ENCODE assay signal across 29 mouse cellular contexts in the genomic region with DNA sequence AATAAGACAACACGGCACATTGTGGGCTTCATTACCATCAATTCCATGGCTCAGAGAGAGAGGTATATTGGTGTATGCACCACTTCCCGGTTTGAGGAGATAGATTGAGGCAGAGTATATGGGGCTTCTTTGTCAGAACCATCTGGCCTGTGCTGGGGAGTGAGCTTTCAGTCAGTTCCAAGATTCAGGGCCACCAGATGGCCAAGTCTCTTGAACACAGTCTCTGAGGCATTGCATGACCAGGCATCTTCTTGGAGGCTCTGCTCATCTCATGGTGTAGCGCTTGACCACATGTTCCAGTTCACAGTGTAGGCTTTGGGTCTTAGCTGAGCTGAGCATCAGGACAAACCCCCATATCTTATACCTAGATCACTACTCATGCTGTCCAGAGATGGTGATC. TPM values are rescaled to one million over a fixed set of nuclear protein-coding genes. Genes with fewer than 3 reads are reported as not detected.
"Had no signal": no experiment of that assay in that cellular context is flagged by ENCODE, and none has a peak within 500 bp of the region (broad histone marks: within the 10 kb centered on the region; RNA-seq: fewer than 3 reads in every experiment).

No protein-coding gene starts in this region.

- H3K9ac ChIP-seq: heart, embryonic 13.5 days; heart, embryonic 15.5 days; hindbrain, embryonic 13.5 days; hindbrain, embryonic 15.5 days; intestine, embryonic 15.5 days; limb, embryonic 12.5 days; liver, embryonic 13.5 days; liver, embryonic 15.5 days had no signal

- H3K27me3 ChIP-seq: heart, embryonic 15.5 days; hindbrain, embryonic 13.5 days; hindbrain, embryonic 15.5 days; intestine, embryonic 15.5 days; limb, embryonic 12.5 days; liver, embryonic 13.5 days; liver, embryonic 15.5 days had no signal

- DNase-seq: gastrocnemius, adult 2 months; gastrocnemius, postnatal 10 days; gastrocnemius, postnatal 25 days; heart, adult 2 months; heart, postnatal 14 days; heart, postnatal 36 days; kidney, adult 18-20 months; kidney, adult 8-10 months; kidney, postnatal 10 days; kidney, postnatal 25 days; kidney, postnatal 4 days; liver; liver, embryonic 13.5 days had no signal

- H3K4me3 ChIP-seq: gastrocnemius, adult 2 months; heart, adult 2 months; heart, embryonic 13.5 days; heart, embryonic 15.5 days; hindbrain, embryonic 10.5 days; hindbrain, embryonic 13.5 days; hindbrain, embryonic 15.5 days; intestine, embryonic 15.5 days; layer of hippocampus, adult 2 months; left cerebral cortex, adult 2 months; limb, embryonic 10.5 days; limb, embryonic 12.5 days; liver, embryonic 13.5 days; liver, embryonic 15.5 days had no signal

- H3K27ac ChIP-seq: gastrocnemius, adult 2 months; heart, adult 2 months; heart, embryonic 13.5 days; heart, embryonic 15.5 days; hindbrain, embryonic 10.5 days; hindbrain, embryonic 13.5 days; hindbrain, embryonic 15.5 days; intestine, embryonic 15.5 days; layer of hippocampus, adult 2 months; left cerebral cortex, adult 2 months; limb, embryonic 10.5 days; limb, embryonic 12.5 days; liver, embryonic 13.5 days; liver, embryonic 15.5 days had no signal

- H3K36me3 ChIP-seq: heart, embryonic 13.5 days; heart, embryonic 15.5 days; hindbrain, embryonic 10.5 days; hindbrain, embryonic 13.5 days; hindbrain, embryonic 15.5 days; intestine, embryonic 15.5 days; limb, embryonic 10.5 days; limb, embryonic 12.5 days; liver, embryonic 13.5 days; liver, embryonic 15.5 days had no signal

- H3K9me3 ChIP-seq: heart, embryonic 13.5 days; heart, embryonic 15.5 days; hindbrain, embryonic 10.5 days; hindbrain, embryonic 13.5 days; hindbrain, embryonic 15.5 days; intestine, embryonic 15.5 days; limb, embryonic 10.5 days; limb, embryonic 12.5 days; liver, embryonic 13.5 days; liver, embryonic 15.5 days had no signal

- H3K4me2 ChIP-seq: heart, embryonic 11.5 days; heart, embryonic 13.5 days; heart, embryonic 15.5 days; hindbrain, embryonic 13.5 days; hindbrain, embryonic 15.5 days; intestine, embryonic 15.5 days; limb, embryonic 12.5 days; liver, embryonic 11.5 days; liver, embryonic 13.5 days; liver, embryonic 15.5 days had no signal

- H3K4me1 ChIP-seq: heart, embryonic 13.5 days; heart, embryonic 15.5 days; hindbrain, embryonic 10.5 days; hindbrain, embryonic 13.5 days; hindbrain, embryonic 15.5 days; intestine, embryonic 15.5 days; limb, embryonic 10.5 days; limb, embryonic 12.5 days; liver, embryonic 13.5 days; liver, embryonic 15.5 days had no signal

- ATAC-seq: inflammation-experienced regulatory T-cells, adult 6 months; intestine, embryonic 15.5 days; intestine, postnatal 0 days had no signal

RNA-seq across cellular contexts. Expression of a gene that starts 28.8 kb away (rescaled TPM):
- total RNA-seq: granulocyte monocyte progenitor cell, adult 5-6 weeks had no signal
- polyA plus RNA-seq: inflammation-experienced regulatory T-cells, adult 6 months; liver, embryonic 11.5 days; liver, embryonic 13.5 days had no signal
